Mouse (Mus musculus) embryo, embryonic 9.5 days (tissue): ENCODE measurements around the gene Xbp1.
"Not testable (repeated sequence)": the region's sequence is repeated elsewhere in the genome, so short reads cannot be mapped to it uniquely, and the experiment has no call there.

Source experiments
- DNase-seq: peaks from one replicate; pipeline ENCODE4 v3.0.0-alpha.2; 2017; ENCODE audit errors: extremely low spot score

The Xbp1 gene

GRCm38 (mm10) chr11:5528841-5529240, 8.4 kb downstream of the Xbp1 start:
- no peak for DNase-seq

GRCm38 (mm10) chr11:5530172-5530571, 9.7 kb downstream of the Xbp1 start:
- DNase-seq = no peak

DNA sequence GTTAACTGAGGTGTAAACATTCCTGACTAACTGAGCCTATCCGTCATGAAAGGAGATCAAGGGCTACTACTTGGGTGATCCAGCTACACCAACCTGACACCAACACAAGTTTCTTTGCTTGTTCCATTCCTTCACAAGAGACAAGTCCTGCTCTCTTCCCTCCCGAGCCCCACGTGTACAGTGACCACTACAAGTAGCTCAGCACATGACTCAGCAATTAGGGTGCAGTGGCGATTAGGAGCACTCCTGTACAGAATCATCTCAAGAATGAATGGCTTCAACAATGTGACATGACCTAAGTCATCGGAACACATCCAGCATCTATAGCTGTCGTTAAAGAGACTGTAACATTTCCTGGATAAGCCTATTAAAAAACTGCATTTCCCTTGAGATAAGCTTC, 10.3 kb downstream of the Xbp1 start:
- no peak for DNase-seq

DNA sequence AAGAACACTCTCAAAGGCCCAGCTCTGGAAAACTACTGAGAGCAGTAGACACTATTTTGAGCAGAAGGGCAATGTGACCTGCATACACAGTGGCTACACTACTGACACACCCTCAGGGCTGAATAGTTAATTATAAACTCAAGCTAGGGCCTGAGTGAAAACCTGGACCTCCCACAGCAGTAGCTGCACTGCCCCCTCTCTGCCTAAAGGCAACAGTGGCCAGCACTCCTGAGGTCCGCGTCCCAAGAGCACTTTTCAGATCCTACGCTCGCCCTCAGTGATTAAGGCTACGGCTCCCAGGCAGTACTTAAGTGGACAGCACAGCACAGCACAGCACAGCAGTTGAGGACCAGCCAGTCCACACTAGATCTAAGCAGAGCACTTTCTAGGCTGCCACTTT, 12.6 kb downstream of the Xbp1 start:
- DNase-seq = no peak

DNA sequence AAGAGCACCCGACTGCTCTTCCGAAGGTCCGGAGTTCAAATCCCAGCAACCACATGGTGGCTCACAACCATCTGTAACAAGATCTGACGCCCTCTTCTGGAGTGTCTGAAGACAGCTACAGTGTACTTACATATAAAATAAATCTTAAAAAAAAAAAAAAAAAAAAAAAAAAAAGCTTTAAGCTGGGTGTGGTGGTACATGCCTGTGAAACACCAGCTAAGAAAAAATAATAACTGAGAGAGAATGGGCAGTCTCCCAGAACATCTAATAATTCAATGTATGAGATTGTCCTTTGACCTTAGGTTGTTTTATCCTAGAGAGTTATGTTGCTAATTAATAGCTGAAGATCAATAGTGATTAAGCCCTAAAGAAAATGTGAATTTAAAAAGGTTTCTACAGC, 17.0 kb downstream of the Xbp1 start:
- DNase-seq = not testable (repeated sequence)

DNA sequence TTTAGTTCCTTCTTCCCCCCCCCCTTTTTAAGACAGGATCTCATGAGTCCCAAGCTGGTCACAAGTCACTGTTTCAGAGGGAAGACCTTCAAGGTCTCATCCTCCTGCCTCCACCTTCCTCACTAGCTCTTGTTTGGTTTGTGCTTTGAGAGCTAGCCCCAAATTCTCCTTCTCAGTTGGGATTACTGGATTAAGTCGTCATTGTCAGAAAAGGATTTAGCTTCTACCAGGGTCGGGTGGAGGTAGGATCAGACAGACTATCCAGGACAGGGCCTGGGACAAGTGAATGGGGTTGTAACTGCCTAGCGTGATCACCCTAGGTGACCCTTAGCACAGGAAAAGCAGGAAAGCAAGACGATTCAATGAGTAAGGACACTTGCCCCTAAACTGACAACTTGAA, 19.9 kb downstream of the Xbp1 start:
- no peak for DNase-seq

DNA sequence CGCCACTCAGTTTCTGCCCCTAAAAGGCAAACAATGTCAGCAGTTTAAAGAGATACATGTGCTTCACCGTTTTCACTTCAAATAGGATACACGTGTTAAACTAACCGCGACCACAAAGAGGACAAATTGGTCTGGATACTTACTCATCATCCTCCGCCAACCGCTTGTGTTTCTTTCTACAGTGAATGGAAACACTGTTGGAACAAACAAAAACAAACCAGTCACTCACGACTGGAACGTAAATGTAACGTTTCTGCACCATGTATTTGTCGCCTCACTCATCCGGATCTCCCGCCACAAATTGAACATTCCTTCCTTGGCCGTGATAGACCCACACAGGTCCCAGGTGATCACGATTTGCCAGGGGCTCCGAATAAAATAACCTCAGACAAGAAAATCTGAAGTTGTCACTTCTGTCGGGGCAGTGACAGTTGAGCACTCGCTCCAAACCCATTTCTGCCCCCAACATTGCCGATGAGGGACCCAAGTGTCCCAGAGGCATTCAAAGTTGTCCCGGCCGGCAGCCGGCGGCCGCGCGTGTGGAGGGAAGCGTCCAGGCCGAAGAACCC, 20.9 kb downstream of the Xbp1 start:
- peak; percentile 17 for DNase-seq

DNA sequence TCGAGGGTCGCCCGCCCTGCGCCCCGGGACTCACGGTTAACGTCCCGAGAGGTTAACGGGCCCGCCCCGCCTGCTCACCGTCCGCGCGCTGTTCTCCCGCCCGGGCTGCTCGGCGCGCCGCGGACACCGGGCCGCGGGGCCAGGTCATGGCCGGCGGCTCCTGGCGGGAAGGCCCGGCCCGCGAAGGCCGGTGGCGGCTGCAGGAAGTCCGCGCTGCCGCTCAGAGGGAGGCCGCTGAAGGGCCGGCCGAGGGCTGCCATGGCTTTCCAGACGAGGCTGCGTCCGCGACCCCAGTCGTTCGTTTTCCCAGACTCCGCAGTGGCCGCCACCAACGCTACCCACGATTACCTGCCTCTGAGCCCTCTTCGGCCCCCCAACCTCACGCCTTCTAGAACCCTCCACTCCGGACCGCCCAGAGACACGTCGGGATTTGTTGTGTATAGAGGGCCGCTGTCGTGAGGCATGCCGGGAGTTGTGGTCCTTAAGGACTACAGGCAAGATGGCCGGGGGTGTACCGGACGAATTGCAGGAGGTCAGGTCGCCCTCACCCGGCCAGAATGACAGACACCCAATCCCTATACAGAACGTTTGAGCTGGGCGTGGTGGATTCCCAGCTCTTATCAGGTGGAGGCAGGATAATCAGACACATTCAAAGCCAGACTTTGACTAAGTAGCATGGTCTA, 21.5 kb downstream of the Xbp1 start, which contains the start of gene Ccdc117:
Ccdc117 (minus strand) TSS at position 389 of the 683 bp plus-strand sequence.
- DNase-seq = peak; percentile 92

- no peak for DNase-seq
Measured at GRCm38 (mm10) chr11:5542482-5543185, 22.2 kb downstream of the Xbp1 start.

- no peak for DNase-seq
Measured at GRCm38 (mm10) chr11:5543281-5543680, 22.8 kb downstream of the Xbp1 start.

- DNase-seq = not testable (repeated sequence)
Measured at GRCm38 (mm10) chr11:5544709-5545108, 24.2 kb downstream of the Xbp1 start.

- no peak for DNase-seq
Measured at GRCm38 (mm10) chr11:5545457-5545856, 25.0 kb downstream of the Xbp1 start.

- DNase-seq = no peak
Measured at GRCm38 (mm10) chr11:5546693-5547092, 26.2 kb downstream of the Xbp1 start.

DNA sequence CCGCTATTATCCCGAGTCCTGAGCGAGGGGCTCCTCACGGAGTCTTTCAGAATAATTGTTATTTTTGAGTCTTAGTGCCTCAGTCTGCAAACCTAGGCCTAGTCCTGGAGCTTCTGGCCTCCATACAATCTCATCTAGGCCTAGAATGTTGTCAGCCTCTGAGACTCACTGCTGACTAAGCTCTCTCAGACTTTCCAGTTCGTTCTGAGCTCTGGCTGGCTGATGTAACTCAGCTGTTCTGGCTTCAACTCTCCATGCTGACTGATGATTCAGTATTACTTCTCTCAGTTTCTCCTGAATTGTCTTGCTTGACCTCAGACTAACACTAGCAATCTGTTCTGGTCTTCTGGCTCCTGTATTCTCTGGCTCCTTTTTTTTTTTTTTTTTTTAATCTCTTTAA, 31.0 kb downstream of the Xbp1 start:
- no peak for DNase-seq

DNA sequence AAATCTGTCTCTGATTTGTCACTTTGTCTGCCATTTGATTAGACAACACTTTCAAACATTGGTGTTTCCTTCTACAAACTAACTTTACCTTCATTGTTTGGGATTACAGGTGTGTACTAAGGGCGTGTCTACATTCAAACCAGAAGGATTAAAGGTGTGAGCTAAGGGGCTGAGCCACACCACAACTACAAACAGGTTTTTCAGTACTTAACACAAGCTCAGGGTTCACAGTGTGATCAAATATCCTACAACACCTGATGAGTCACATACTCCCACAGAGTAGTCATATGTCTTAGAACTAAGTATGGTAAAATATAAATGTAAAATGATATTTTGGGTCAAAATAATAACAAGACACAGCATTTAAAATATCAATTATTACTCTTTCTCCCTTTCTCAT, 31.5 kb downstream of the Xbp1 start:
- DNase-seq = no peak

DNA sequence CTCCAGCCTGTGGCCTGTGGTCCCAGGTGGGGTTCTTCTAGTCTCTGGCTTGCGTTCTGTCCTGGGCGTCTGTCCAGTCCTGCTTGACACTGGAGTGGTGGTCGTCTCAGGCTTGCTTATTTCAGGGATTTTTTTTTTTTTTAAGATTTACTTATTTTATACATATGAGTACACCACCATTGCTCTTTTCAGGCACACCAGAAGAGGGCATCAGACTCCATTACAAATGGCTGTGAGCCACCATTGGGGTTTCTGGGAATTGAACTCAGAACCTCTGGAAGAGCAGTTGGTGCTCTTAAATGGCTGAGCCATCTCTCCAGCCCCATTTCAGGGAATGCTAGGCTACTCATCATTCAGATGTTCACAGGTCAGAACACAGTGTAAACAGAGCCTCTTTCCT, 39.8 kb downstream of the Xbp1 start:
- DNase-seq = no peak

DNA sequence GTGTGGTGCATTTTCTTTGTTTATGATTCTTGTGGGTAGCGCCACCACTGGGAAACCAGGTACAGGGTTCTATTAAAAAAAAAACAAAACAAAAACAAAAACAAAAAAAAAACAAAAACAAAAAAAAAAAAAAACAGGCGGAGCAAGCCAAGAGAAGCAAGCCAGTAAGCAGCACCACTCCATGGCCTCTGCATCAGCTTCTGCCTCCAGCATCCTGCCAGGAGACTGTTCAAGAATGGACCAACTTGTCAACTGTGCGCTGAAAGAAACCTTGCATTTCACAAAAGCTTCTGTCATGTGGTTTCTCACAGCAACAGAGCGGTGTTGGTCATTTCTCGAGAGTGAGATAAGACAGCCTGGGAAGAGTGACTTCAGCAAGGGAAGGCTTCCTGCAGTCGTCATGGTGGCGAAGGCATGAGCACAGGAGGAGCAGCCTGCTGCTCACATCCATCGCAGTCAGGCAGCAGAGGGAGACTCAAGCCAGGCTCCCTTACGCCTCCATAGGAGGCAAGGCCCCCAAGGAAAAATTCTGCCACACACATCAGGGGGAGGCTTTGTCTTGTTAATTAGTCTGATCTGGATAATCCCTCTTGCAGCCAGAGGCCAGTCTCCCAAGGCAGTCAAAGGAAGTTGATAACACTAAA, 42.3 kb downstream of the Xbp1 start:
- no peak for DNase-seq

DNA sequence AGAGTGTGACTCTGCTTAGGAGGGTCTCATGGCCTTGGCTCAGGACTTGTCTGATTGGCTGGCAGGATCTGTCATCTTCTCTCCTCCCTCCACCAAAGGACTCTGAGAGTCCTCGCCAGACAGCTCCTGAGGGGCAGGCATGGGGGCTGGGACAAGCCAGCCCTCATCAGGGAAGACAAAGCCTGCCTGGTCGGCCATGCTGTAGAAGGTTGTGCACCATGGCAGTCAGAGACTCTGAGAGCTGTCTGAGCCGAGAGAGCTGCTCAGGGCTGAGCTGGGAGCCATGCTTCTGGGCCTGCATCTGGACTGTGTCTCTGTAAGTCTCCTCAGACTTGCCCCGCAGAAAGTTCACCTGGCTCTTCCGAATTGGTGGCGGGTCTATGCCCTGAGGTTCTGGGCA, 43.4 kb downstream of the Xbp1 start:
- DNase-seq = no peak

DNA sequence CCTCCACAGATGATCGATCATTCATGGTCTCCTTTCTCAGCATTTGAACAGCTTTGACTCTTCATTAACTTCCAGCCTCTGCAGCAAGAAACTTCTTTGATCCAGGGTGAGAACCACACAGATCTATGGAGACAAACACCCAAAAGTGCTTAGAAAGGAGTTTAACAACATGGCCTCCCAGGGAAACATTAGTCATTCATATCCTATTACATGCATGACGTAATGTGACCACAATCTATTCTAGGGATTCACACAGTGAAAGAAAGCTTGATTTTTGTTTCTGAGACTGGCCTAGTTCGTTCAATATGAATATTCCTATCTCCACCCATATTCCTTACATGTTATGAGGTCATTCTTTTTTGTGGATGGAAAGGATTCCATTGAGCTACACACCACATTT, 45.1 kb downstream of the Xbp1 start:
- no peak for DNase-seq

GRCm38 (mm10) chr11:5566506-5566905, 46.0 kb downstream of the Xbp1 start:
- DNase-seq = no peak

DNA sequence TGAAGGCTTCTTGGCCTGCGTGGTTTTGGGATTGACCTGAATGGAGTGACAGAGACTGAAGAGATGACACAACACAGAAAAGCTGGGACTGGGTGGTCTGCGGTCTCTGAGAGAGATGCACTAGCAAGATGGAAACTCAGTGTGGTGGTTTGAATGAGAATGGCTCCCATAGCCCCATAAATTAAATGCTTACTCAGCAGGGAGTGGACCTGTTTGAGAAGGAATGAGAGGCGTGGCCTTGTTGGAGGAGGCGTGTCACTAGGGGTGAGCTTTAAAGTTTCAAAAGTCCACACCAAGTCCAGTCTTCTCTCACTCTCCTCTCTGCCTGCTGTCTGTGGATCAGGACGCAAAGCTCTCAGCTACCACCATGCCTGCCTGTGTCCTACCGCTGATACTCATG, 47.2 kb downstream of the Xbp1 start:
- DNase-seq = no peak

- DNase-seq = no peak
Measured at GRCm38 (mm10) chr11:5568082-5568481, 47.6 kb downstream of the Xbp1 start.

DNA sequence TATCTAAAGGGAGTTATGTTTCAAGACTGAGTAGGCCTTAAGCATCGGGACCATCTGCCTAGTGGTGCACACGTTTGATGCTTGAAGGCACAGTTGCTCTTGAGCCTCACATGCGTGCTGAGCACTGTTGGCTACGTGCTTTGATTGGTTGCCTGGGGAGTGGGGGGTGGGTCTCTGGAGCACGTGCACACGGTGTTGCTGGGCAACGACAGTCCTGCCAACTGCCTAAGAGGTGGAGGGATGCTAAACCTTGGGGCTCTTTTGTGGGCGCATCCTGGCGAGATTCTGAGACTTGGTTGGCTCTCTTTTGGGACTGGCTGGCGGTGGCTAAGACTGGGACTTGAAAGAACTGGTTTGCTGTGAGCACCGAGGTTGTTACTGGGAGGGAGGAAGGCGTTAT, 49.0 kb downstream of the Xbp1 start, which contains the start of gene Ankrd36:
Ankrd36 (plus strand) TSS at position 211 of the 400 bp plus-strand sequence.
- DNase-seq = no peak
